Mouse (Mus musculus): ENCODE measurements around the gene Ctcf.

GRCm38 (mm10) chr8:105709317-105709716 lies 72.9 kb downstream of the Ctcf start:
- TF ChIP-seq CTCF (IDR thresholded peaks at IDR 0.05; ENCODE audit: control insufficient read depth, insufficient read depth, low read length) (no peak), POLR2A (IDR thresholded peaks at IDR 0.05; ENCODE audit: borderline replicate concordance, control insufficient read depth, low read depth, low read length) (no peak)
